Mouse (Mus musculus) limb, embryonic 14.5 days (tissue): ENCODE results near the gene Tfb1m. TPM values are rescaled to one million over a fixed set of nuclear protein-coding genes. Genes with fewer than 3 reads are reported as not detected.

ENCODE experiments used
- ATAC-seq: fragments of 200-750 bp; cut with Nextera tagmentation; 2 replicates; pipeline ENCODE4 v1.8.0; 2017; ENCODE audit warnings: low read depth, moderate number of reproducible peaks, moderate TSS enrichment; ENCODE audit not compliant: low FRiP score
- DNase-seq: peaks from one replicate; pipeline ENCODE4 v3.0.0-alpha.2; 2015; ENCODE audit warnings: low spot score
- H3K27ac ChIP-seq: fragments of 300-500 bp; sonication (generic); replicated peaks from 2 replicates; pipeline ENCODE4 v1.5.1; 2014; ENCODE audit warnings: low read depth, mild to moderate bottlenecking, low read length, moderate library complexity, mixed read lengths
- H3K27me3 ChIP-seq: fragments of 300-500 bp; sonication (generic); 2 replicates; pipeline ENCODE4 v1.6.1; 2014; ENCODE audit warnings: low read length, mixed read lengths; ENCODE audit not compliant: control insufficient read depth, insufficient read depth
- H3K36me3 ChIP-seq: fragments of 300-500 bp; sonication (generic); 2 replicates; pipeline ENCODE4 v1.6.1; 2014; ENCODE audit warnings: mild to moderate bottlenecking, low read length, moderate library complexity, mixed read lengths; ENCODE audit not compliant: control insufficient read depth, insufficient read depth
- H3K4me1 ChIP-seq: fragments of 300-500 bp; sonication (generic); 2 replicates; pipeline ENCODE4 v1.6.1; 2014; ENCODE audit warnings: antibody characterized with exemption, low read length, mixed read lengths; ENCODE audit not compliant: control insufficient read depth, insufficient read depth
- H3K4me2 ChIP-seq: fragments of 300-500 bp; sonication (generic); replicated peaks from 2 replicates; pipeline ENCODE4 v1.6.1; 2014; ENCODE audit warnings: low read depth, mild to moderate bottlenecking, low read length, moderate library complexity; ENCODE audit not compliant: severe bottlenecking
- H3K4me3 ChIP-seq: fragments of 300-500 bp; sonication (generic); replicated peaks from 2 replicates; pipeline ENCODE4 v1.5.1; 2014; ENCODE audit warnings: low read length
- H3K9ac ChIP-seq: fragments of 300-500 bp; sonication (generic); 2 replicates; pipeline ENCODE4 v1.6.1; 2014; ENCODE audit warnings: mild to moderate bottlenecking, low read depth, low read length, moderate library complexity; ENCODE audit not compliant: severe bottlenecking
- H3K9me3 ChIP-seq: fragments of 300-500 bp; sonication (generic); 2 replicates; pipeline ENCODE4 v1.6.1; 2016; ENCODE audit warnings: low read length; ENCODE audit not compliant: control insufficient read depth
- POLR2A ChIP-seq: fragments of 200-500 bp; IDR thresholded peaks from 2 replicates; pipeline ENCODE4 v1.8.0; 2012; ENCODE audit warnings: inconsistent platforms, mild to moderate bottlenecking, moderate library complexity, borderline replicate concordance; ENCODE audit not compliant: insufficient read depth, insufficient read length; ENCODE audit errors: extremely low read depth
- WGBS: fragments of 180-500 bp; shearing (Covaris S2); extraction: QIAGEN DNeasy Blood & Tissue Kit; methylation state at CpG from one replicate; pipeline ENCODE4 v1.1.7; 2014; 5-methylcytosine and 5-hydroxymethylcytosine counted together
- polyA plus RNA-seq, 2 experiments: library from polyadenylated mRNA; depleted of rRNA in 1 of 2; stranded (reverse) in 1 of 2; unstranded in 1 of 2; fragments of >200 nt; fragmentation: Nextera tagmentation in 1 of 2; extraction: Ambion mirVana in 1 of 2; gene quantifications; 2 replicates each; pipeline versions ENCODE4 v1.2.1 to v1.2.3; 2012 to 2014

The Tfb1m gene
- polyA plus RNA-seq (2012; rRNA removed) (11.0 and 16.3 TPM in 2 replicates), polyA plus RNA-seq (2014; fragmentation: Nextera tagmentation; extraction: Ambion mirVana) (17.2 and 18.0 TPM in 2 replicates)

GRCm38 (mm10) chr17:3557331-3558311, at the start of gene Tfb1m:
TSS of gene Tfb1m (minus strand) at chr17:3557781.
- ATAC-seq: peak; percentile 99
- Histone ChIP-seq H3K9ac (peak within 1 kb of the TSS; percentile 59), H3K4me3 (peak within 1 kb of the TSS; percentile 47), H3K36me3 (no peaks in the 10 kb centered on the region), H3K4me2 (peak within 1 kb of the TSS; percentile 65), H3K27ac (peak within 1 kb of the TSS; percentile 87), H3K4me1 (peaks cover 10% of the 10 kb centered on the region), H3K27me3 (no peaks in the 10 kb centered on the region), H3K9me3 (no peaks in the 10 kb centered on the region)
- peak; percentile 100 for DNase-seq
- TF ChIP-seq POLR2A: peak; percentile 46; the same call in 1 of the 2 replicates
- under 1% methylated on average over 59 of the region's 60 CpGs for WGBS

GRCm38 (mm10) chr17:3602954-3603672, 45.5 kb upstream of the Tfb1m start:
- 75% methylated on average over 6 of the region's 6 CpGs for WGBS
- H3K4me3 ChIP-seq: no peak overlapping the region
- DNase-seq (no peak), ATAC-seq (no peak)
- no peak for TF ChIP-seq POLR2A
- no peaks in the 10 kb centered on the region for H3K4me1 ChIP-seq
- H3K36me3 ChIP-seq: no peaks in the 10 kb centered on the region
- no peak overlapping the region for H3K4me2 ChIP-seq
- no peak overlapping the region for H3K27ac ChIP-seq
- H3K27me3 ChIP-seq: no peaks in the 10 kb centered on the region
- H3K9me3 ChIP-seq: no peaks in the 10 kb centered on the region
- H3K9ac ChIP-seq: no peak overlapping the region

- H3K9ac ChIP-seq: no peak overlapping the region
These were observed 40.8 kb upstream of the Tfb1m start for GRCm38 (mm10) chr17:3598393-3598792.

GRCm38 (mm10) chr17:3597866-3598265, 40.3 kb upstream of the Tfb1m start:
- Histone ChIP-seq H3K36me3 (no peaks in the 10 kb centered on the region), H3K27ac (no peak overlapping the region), H3K4me2 (no peak overlapping the region), H3K9me3 (no peaks in the 10 kb centered on the region), H3K27me3 (no peaks in the 10 kb centered on the region), H3K4me1 (no peaks in the 10 kb centered on the region), H3K9ac (no peak overlapping the region), H3K4me3 (no peak overlapping the region)
- DNase-seq: peak; percentile 6
- no peak for TF ChIP-seq POLR2A
- no peak for ATAC-seq
- WGBS: 65% methylated on average over 1 of the region's 1 CpGs

More at GRCm38 (mm10) chr17:3598393-3598792, 40.8 kb upstream of the Tfb1m start:
- Histone ChIP-seq H3K27ac (no peak overlapping the region), H3K9me3 (no peaks in the 10 kb centered on the region), H3K4me2 (no peak overlapping the region), H3K4me1 (no peaks in the 10 kb centered on the region), H3K4me3 (no peak overlapping the region), H3K36me3 (no peaks in the 10 kb centered on the region), H3K27me3 (no peaks in the 10 kb centered on the region)
- no peak for TF ChIP-seq POLR2A
- DNase-seq (no peak), ATAC-seq (no peak)
- WGBS: 87% methylated on average over 1 of the region's 1 CpGs

DNA sequence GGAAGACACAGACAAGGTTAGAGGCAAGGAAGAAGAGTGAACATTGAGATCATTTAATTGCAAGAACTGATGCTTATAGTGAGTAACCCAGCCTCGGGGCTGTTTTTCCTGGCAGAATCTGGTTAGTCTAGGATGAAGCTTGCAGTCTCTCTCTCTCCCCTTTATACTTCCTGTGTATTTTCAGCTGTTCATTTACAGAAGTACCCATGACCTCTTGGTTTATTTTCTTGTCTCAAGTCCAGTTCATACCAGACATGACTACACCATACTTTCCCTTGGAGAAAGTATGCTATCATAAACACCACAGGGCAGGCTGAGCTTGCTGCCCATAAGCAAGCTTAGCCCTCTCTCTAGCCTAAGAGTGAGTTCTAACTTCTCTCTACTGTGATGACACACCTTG, 39.5 kb upstream of the Tfb1m start:
- H3K9ac ChIP-seq: no peak overlapping the region
- H3K36me3 ChIP-seq: no peaks in the 10 kb centered on the region
- no peaks in the 10 kb centered on the region for H3K27me3 ChIP-seq
- H3K4me2 ChIP-seq: no peak overlapping the region
- DNase-seq (peak; percentile 64), ATAC-seq (peak; percentile 53; the same call in 1 of the 2 replicates)
- no peaks in the 10 kb centered on the region for H3K9me3 ChIP-seq
- H3K4me1 ChIP-seq: no peaks in the 10 kb centered on the region
- TF ChIP-seq POLR2A: no peak
- 63% methylated on average over 1 of the region's 1 CpGs for WGBS
- 0 out of 2 replicates have a peak overlapping the region, but pooled peaks have one; percentile 39 for H3K27ac ChIP-seq
- H3K4me3 ChIP-seq: no peak overlapping the region
